Mouse (Mus musculus) gastrocnemius, postnatal 10 days (tissue): ENCODE results near the gene Cnpy3. TPM values are rescaled to one million over a fixed set of nuclear protein-coding genes. Genes with fewer than 3 reads are reported as not detected.
A peak's percentile ranks its signal among the peaks of the same experiment; 100 is the strongest.
"Not testable (repeated sequence)": the region's sequence is repeated elsewhere in the genome, so short reads cannot be mapped to it uniquely, and the experiment has no call there.

Source experiments
- DNase-seq: peaks from one replicate; pipeline ENCODE4 v3.0.0; 2021; ENCODE audit warnings: mixed read lengths
- total RNA-seq, 2 experiments: library from RNA; stranded (reverse); gene quantifications; 2 replicates each; pipeline ENCODE4 v1.2.3; 2021

Cnpy3 gene
- total RNA-seq, 2 experiments from 2014 or later = 18.8 to 20.5 TPM

DNA sequence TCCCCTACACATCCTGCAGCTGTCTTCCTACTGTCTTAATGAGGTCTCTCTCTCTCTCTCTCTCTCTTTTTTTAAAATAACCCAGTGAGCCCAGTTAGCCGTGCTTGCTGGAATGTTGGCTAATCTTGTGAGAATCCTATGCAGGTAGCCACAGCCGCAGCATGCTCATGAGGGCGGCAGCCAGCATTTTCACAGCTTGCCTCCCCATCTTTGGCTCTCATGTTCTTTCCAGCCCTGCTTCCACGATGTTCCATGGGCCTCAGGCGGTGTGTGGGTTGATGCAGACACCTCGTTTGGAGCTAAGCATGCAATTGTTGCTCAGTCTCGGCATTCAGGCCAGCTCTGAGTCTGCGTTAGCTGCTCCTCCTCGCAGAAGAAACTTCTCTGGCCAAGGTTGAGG is 12.9 kb upstream of the Cnpy3 start:
- DNase-seq = not testable (repeated sequence)

DNA sequence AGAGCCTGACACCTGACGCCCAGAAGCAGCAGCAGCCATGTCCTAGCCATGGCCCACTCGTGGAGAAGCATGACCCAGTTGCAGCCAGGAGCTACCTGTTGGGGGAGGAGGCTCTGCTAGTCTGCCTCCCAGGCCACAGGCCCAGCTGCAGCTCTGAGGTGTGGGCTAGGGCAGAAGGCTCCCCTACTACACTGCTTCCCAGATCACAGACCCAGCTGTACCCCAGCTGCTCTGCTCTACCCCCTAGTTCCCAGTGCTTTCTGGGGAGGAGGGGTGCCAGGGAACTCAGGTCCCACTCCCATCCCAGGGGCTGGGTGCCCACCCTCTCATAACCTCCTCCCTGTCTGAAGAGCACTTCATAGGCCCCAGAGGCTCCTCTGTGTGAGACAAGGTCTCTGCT is 11.5 kb upstream of the Cnpy3 start, which contains the start of gene Ptcra:
Gene Ptcra (minus strand): TSS at position 169 of the 400 bp plus-strand sequence.
- DNase-seq = no peak

- DNase-seq = no peak
Measured at GRCm38 (mm10) chr17:46758753-46759152, 6.7 kb upstream of the Cnpy3 start.

DNA sequence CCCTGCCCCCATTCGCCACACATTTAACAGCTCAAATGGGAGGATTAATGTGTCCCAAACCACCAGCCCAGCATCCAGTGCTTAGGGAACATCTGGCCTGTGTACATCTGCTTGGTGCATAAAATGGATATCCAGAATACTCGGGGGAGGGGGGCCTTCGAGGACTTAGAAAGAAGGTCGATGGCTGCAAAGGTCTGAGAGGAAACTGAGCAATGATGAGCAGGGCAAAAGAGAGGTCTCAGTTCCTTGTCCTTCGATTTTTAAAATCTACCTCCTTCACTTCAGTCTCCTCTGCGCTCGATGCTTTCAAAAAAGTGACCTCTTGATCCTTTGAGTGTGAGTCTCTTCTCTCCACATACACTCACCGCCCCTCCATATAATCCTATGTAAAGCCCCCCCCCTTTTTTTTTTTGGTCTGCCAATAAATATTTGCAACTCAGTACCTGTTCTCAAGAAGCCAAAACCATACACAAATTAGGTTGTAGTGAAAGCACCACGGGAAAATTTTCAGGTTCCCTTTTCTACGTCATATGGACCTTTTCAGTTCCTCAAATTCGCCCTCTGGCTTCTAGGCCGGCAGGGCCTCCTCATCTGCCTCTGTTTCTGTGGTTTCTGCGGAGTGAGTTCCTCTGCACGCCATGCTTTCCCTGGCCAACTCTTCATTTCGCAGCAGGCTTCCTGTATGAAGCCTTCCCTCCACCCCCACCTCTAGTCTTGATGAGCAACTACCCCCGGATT is 789 bp downstream of the Cnpy3 start:
- no peak for DNase-seq

- DNase-seq = no peak
Measured at GRCm38 (mm10) chr17:46750580-46750979, 1.4 kb downstream of the Cnpy3 start.

- no peak for DNase-seq
Measured at GRCm38 (mm10) chr17:46749282-46749681, 2.7 kb downstream of the Cnpy3 start.

GRCm38 (mm10) chr17:46747806-46748205 is 4.2 kb downstream of the Cnpy3 start:
- no peak for DNase-seq

DNA sequence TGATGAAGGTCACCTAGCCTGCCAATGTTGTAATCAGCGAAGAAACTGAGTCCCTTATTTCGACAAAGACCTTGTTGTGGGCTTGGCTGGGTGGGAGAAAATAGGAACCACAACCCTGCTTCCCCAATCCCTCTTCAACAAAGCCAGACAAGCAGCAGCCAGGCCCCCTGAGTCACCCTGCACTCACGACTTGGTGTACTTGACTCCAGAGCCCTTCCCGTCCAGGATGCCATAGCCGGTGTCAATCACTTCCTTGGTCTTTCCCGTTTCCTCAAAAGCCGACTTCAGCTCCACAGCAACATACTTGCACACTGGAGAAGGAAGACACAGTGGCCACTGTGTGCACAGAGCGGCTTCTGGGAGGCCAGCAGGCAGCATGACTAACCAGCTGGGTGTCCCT is 4.8 kb downstream of the Cnpy3 start:
- DNase-seq = no peak

DNA sequence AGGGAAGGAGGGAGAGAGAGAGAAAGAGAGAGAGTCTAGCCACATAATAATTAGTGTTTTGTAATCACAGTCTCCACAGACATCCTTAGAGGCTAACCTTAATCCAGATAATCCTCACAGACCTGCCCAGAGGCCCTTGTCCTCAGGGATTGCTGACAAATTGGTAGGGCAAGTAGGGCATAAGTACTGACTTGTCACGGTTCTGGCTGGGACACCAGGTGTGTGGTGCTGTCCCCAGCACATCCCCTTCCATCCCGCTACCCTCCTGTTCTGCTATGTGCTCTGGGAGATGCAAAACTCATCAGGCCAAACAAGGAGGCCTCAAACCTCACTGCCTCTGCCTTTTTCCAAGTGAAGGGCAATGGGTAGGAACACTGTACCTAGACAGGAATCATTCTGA is 6.5 kb downstream of the Cnpy3 start:
- no peak for DNase-seq

DNA sequence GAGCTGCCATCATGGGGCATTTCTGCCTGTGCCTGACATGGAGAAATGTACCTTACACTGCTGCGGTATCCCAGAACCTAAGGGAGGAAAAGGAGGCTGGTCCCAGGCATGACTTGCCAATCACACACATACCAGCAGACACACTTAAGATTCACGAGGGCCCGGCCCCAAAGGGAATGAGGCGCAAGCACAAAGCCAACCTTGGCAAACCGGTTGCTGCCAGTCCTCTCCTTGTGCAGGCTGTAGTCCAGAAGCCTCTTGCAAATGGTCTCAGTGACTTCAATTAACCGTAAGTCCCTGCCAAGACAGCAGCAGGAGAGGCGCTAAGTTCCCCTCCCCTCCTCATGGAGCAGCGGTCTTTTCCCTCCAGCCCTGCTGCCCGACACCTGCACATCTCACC is 9.0 kb downstream of the Cnpy3 start:
- no peak for DNase-seq

GRCm38 (mm10) chr17:46741305-46741704 is 10.7 kb downstream of the Cnpy3 start:
- DNase-seq = no peak

DNA sequence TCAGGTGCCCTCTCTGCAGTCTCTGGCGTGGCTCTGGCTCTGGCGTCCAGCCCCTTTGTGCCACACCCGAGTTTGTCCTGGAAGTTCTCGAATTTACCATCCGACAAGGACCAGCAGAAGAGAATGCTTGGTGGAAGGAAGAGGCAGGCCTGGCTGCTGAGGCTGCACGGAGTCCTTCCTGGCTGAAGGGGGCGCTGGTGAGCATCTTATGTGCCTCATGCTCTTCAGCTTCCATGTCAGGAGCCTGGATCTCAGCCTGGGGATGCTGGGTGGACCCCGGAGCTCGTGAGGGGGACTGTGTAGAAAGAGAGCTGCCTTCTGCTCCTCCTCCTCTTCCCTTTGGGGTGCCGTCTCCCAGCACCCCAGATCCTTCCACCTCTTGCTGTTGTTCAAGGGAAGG is 15.9 kb downstream of the Cnpy3 start:
- peak; percentile 47 for DNase-seq

DNA sequence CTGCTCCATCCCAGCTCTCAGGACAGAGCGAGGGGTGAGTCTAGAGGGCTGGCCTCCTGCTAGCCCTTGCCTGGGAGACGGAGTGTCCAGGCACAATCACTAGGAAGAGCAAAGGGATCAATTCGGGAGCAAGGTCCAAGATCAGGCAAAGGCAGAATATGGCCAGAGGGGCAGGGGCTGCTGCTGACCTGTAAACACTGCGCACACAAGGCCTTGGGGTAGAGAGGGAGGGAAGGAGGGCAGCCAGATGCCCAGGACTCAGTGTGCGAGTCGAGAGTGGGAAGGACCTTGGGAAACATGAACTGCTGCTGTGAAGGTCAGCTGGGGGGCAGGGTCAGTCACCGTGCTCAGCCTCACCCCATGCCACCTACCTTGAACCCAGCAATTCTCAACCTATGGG is 16.7 kb downstream of the Cnpy3 start:
- no peak for DNase-seq

- no peak for DNase-seq
Measured at GRCm38 (mm10) chr17:46734055-46734454, 18.0 kb downstream of the Cnpy3 start.

DNA sequence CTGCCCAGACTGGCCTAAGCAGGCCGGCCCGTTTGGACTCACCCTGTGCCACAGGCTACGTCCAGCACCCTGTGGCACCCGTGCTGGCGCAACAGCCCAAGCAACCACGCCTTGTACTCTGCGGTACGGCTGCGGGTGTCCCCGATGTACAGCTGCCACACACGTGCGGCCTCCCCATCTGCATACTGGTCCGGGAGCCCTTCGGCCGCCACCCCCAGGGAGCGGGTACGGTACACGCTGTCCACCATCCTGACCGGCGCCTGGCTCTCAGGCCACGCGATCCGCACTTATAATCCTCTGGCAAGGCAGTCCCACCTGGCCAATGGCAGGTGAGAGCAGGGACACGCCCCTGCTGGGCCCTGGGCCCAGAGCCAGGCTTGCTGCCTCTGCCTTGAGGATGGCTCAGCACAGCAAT is 23.1 kb downstream of the Cnpy3 start, which contains the start of gene Gnmt:
Gene Gnmt (minus strand): TSS at position 265 of the 415 bp plus-strand sequence.
- no peak for DNase-seq

DNA sequence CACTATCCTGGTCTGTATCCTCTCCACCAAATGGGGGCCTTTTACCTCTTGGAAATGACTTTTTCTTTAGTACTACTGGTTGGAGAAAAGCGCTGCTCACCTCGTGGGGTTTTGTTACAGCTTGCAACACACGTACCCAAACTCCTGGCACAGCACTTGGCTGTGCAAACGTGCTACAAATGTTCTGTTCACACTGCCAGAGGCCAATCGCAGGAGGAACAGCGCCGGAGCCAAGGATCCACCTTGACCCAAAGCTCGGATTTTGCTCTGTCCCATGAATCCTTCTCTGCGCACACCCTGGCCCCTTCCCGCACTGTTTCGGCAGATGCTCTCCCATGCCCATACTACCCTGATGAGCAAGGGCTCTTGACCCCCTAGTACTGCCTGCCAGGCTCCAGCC is 23.5 kb downstream of the Cnpy3 start:
- DNase-seq = no peak

DNA sequence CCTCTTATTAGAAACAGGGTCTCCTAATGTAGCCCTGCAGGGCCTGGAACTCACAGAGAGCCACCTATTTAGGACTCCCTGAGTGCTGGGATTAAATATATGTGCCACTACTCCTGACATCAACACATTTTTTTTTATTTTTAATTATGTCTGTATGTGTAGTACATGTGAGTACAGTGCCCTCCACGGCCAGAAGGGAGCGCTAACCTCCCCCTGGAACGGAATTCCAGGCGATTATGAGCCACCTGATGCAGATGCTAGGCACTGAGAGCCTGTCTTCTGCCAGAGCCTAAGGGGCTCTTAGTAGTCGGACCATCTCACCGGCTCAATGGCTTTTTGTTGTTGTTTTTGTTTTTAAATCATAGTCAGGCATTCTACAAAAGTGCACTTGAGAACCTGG is 24.0 kb downstream of the Cnpy3 start:
- DNase-seq = no peak

GRCm38 (mm10) chr17:46727271-46727670 is 24.7 kb downstream of the Cnpy3 start:
- DNase-seq = no peak

DNA sequence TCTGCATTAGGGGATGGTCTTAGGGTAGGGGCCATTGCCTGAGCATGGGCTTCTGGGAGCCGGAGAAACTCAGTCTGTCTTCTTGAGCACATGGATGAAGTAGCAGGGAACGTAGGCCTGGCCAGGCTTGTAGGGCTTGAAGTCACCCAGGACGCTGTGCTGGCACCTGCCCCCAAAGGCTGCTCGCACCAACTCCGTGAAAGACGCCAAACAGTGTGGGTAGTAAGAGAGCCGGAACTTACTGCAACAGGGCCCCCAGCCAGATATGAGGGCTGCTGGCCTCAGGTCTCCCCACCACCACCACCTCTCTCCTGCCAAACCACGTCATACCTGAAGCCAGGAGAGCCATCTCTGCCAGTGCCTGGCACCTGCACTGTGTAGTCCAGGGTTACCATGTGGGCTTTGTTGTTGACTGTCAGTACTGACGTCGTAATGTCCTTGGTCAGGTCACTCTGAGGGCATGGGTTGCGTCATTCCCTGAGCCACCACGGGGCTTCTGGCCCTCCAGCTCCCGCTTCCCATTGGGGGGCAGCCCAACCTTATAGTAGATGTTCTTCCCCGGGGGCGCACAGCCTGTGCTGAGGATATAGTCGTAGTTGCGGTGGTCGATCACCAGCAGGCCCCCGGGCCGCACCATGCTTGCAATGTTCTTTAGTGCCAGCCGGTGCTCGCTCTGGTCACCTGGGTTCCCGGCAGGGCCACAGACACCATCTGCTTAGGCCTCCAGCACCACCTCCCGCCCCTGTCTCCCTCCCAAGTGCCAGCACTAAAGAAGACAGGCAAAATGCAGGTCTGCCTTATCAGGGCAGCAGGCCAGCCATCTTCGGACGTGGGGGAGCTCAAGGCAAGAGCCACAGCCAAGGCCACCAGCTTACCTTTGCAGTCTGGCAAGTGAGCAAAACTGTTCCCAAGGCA is 26.0 kb downstream of the Cnpy3 start:
- no peak for DNase-seq

DNA sequence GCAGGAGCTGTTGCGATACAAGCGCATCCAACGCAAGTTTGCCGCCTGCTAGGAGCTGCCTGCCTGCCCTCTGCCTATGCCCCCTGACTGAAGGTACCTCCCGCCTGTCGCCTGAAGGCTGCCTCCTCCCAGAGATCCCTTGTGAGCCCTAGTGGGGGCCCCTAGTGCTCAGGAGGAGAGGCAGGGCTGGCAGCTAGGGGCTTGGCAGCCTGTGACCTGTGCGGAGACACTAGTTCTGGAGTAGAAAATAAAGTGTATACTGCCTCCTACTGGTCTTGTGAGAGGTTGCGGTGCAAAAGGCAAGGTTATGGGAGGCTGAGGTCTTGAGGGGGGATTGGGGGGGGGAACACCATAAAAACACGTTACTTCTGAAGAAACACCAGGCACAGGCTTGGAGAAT is 26.7 kb downstream of the Cnpy3 start:
- DNase-seq = no peak

DNA sequence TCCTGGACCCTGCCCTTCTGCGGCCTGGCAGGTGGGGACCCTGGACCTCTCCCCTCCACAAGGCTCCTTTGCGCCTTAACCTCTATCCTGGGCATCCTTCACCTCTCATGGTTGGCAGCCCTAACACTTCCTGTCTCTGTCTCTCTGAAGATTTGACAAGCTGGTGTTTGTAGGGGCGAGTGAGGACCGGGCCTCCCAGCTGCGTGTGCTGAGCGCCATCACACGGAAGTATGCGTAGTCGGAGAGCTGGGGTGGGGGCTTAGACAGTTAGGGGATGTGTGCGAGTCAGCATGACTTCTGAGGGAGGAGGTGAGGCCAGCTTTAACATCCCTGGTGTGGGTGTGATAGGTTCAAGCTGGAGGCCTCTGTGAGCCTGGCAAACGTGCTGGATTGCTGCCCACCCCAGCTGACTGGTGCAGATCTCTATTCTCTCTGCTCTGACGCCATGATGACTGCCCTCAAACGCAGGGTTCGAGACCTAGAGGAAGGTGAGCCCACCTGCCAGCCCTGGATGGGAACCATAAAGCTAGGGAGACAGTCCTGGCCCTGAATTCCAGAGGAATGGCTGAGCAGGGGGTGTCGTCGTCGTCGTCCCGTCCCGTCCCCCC is 27.4 kb downstream of the Cnpy3 start:
- DNase-seq = no peak

- no peak for DNase-seq
Measured at GRCm38 (mm10) chr17:46721077-46721476, 30.9 kb downstream of the Cnpy3 start.
